In the genomic region with DNA sequence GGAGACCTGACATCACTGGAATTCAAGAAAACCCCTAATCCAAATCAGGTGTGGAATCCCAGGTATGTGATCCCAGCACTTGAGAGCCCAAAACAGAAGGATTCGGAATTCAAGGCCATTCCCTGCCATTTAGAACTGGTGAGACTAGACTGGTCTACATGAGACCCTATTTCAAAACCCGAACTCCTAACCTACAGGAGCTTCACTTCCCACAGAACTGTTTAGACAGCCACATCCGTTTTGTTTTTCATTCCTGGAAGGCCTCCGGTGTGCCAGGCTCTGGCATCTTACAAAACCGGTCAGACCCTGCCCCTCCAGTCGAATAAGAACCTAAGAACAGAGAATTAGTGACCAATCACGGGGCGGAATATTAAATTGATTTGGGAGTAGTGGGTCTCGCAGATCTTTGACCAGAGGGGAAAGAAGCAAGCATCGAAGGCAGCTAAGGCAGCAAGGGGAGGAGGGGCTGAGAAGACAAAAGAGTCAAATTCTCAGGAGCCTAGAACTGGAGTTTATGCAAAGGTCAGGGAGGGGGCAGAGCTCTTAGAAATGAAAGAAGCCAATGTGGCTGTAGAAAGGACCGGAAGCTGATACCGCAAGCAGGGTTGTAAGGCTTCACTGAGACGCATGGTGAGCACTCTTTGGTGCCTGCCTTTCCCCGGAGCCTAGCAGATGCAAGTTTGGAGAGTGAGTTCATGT, we compare ENCODE assay signal across 9 mouse cellular contexts. TPM values are rescaled to one million over a fixed set of nuclear protein-coding genes. Genes with fewer than 3 reads are reported as not detected.
DNase-seq lines count a peak whose midpoint lies in the region; ATAC-seq and TF ChIP-seq lines count a peak whose summit lies in the region.
"Had no signal": no experiment of that assay in that cellular context is flagged by ENCODE, and none has a peak within 500 bp of the region (broad histone marks: within the 10 kb centered on the region; RNA-seq: fewer than 3 reads in every experiment).

No protein-coding gene starts in this region.

- H3K4me1 ChIP-seq in hindbrain, embryonic 11.5 days (replicated peaks; ENCODE audit: control insufficient read depth, insufficient read depth, low read length), result no peaks in the 10 kb centered on the region; the same call in 1 of the 2 replicates
- peaks cover 14% of the 10 kb centered on the region for H3K4me1 ChIP-seq in hindbrain, embryonic 16.5 days (ENCODE audit: control insufficient read depth, insufficient read depth, low read depth, low read length)
- H3K4me1 ChIP-seq in E14TG2a.4 (replicated peaks; ENCODE audit: low read depth, low read length), result peaks cover 66% of the 10 kb centered on the region
- peaks cover 19% of the 10 kb centered on the region for H3K4me1 ChIP-seq in embryonic facial prominence, embryonic 14.5 days (ENCODE audit: control insufficient read depth, insufficient read depth, low read length)
- peaks cover 37% of the 10 kb centered on the region for H3K4me1 ChIP-seq in megakaryocyte, embryonic 14.5 days
- peaks cover 15% of the 10 kb centered on the region for H3K4me1 ChIP-seq in intestine, embryonic 16.5 days (ENCODE audit: control insufficient read depth, insufficient read depth, low read length)

- H3K9ac ChIP-seq in hindbrain, embryonic 11.5 days (ENCODE audit: low read depth, low read length), result no peak overlapping the region
- H3K9ac ChIP-seq in hindbrain, embryonic 16.5 days (ENCODE audit: low read depth, low read length), result no peak overlapping the region
- H3K9ac ChIP-seq in embryonic facial prominence, embryonic 14.5 days (ENCODE audit: low read depth, low read length), result no peak overlapping the region
- H3K9ac ChIP-seq in intestine, embryonic 16.5 days (ENCODE audit: low read depth, low read length), result no peak overlapping the region

- H3K36me3 ChIP-seq in hindbrain, embryonic 11.5 days (ENCODE audit: control insufficient read depth, insufficient read depth, low read length), result no peaks in the 10 kb centered on the region
- H3K36me3 ChIP-seq in hindbrain, embryonic 16.5 days (ENCODE audit: control insufficient read depth, insufficient read depth, low read length), result no peaks in the 10 kb centered on the region
- H3K36me3 ChIP-seq in E14TG2a.4 (ENCODE audit: insufficient read depth, low read length), result peaks cover 12% of the 10 kb centered on the region
- H3K36me3 ChIP-seq in embryonic facial prominence, embryonic 14.5 days (ENCODE audit: control insufficient read depth, insufficient read depth, low read length), result no peaks in the 10 kb centered on the region
- H3K36me3 ChIP-seq in megakaryocyte, embryonic 14.5 days (replicated peaks; ENCODE audit: low read length), result peaks cover under 1% of the 10 kb centered on the region
- no peaks in the 10 kb centered on the region for H3K36me3 ChIP-seq in intestine, embryonic 16.5 days (ENCODE audit: control insufficient read depth, insufficient read depth, low read length)

- DNase-seq in hindbrain, embryonic 11.5 days (ENCODE audit: low spot score), result peak; percentile 48
- DNase-seq in embryonic facial prominence, embryonic 14.5 days (ENCODE audit: low spot score), result peak; percentile 61
- DNase-seq in spleen, adult 18-20 months, result no peak
- DNase-seq in left cerebral cortex, adult 9 months (ENCODE audit: low spot score in 2 of 2), result no peak
- DNase-seq: gastrocnemius, postnatal 14 days had no signal

- ATAC-seq in hindbrain, embryonic 11.5 days (ENCODE audit: low FRiP score), result no peak
- ATAC-seq in hindbrain, embryonic 16.5 days, result no peak
- ATAC-seq in embryonic facial prominence, embryonic 14.5 days (ENCODE audit: low read depth), result no peak
- ATAC-seq in intestine, embryonic 16.5 days, result no peak

- H3K27me3 ChIP-seq in hindbrain, embryonic 11.5 days (ENCODE audit: control insufficient read depth, insufficient read depth, low read length), result no peaks in the 10 kb centered on the region
- H3K27me3 ChIP-seq in hindbrain, embryonic 16.5 days (replicated peaks; ENCODE audit: control insufficient read depth, insufficient read depth, low read length), result no peaks in the 10 kb centered on the region
- no peaks in the 10 kb centered on the region; the same call in 1 of the 2 replicates for H3K27me3 ChIP-seq in E14TG2a.4 (ENCODE audit: insufficient read depth, low read length)
- no peaks in the 10 kb centered on the region for H3K27me3 ChIP-seq in embryonic facial prominence, embryonic 14.5 days (replicated peaks; ENCODE audit: control insufficient read depth, insufficient read depth, low read length)
- H3K27me3 ChIP-seq in megakaryocyte, embryonic 14.5 days (replicated peaks), result no peaks in the 10 kb centered on the region
- no peaks in the 10 kb centered on the region for H3K27me3 ChIP-seq in intestine, embryonic 16.5 days (replicated peaks; ENCODE audit: control insufficient read depth, insufficient read depth, low read length)

- no peak overlapping the region for H3K27ac ChIP-seq in hindbrain, embryonic 11.5 days (ENCODE audit: low read depth, low read length)
- no peak overlapping the region for H3K27ac ChIP-seq in hindbrain, embryonic 16.5 days (ENCODE audit: low read depth, low read length)
- 0 out of 2 replicates have a peak overlapping the region, but pooled peaks have one; percentile 11 for H3K27ac ChIP-seq in embryonic facial prominence, embryonic 14.5 days (replicated peaks; ENCODE audit: low read depth, low read length)
- no peak overlapping the region for H3K27ac ChIP-seq in intestine, embryonic 16.5 days (ENCODE audit: low read length)

- H3K4me3 ChIP-seq in hindbrain, embryonic 11.5 days (ENCODE audit: low read depth, low read length), result no peak overlapping the region
- H3K4me3 ChIP-seq in hindbrain, embryonic 16.5 days (ENCODE audit: low read length), result no peak overlapping the region
- peak overlapping the region; percentile 5 for H3K4me3 ChIP-seq in E14TG2a.4 (replicated peaks; ENCODE audit: low read length)
- no peak overlapping the region for H3K4me3 ChIP-seq in embryonic facial prominence, embryonic 14.5 days (ENCODE audit: low read depth, low read length)
- peak overlapping the region; percentile 83 for H3K4me3 ChIP-seq in megakaryocyte, embryonic 14.5 days (replicated peaks)
- no peak overlapping the region for H3K4me3 ChIP-seq in intestine, embryonic 16.5 days (ENCODE audit: low read length)

- 16% methylated on average over 14 of the region's 14 CpGs for WGBS in hindbrain, embryonic 11.5 days
- 32% methylated on average over 14 of the region's 14 CpGs for WGBS in hindbrain, embryonic 16.5 days
- 12% methylated on average over 14 of the region's 14 CpGs for WGBS in embryonic facial prominence, embryonic 14.5 days
- WGBS in intestine, embryonic 16.5 days, result 33% methylated on average over 14 of the region's 14 CpGs

- TF ChIP-seq CTCF in E14TG2a.4 (conservative IDR thresholded peaks at IDR 0.05; ENCODE audit: low read length), result no peak

- no peaks in the 10 kb centered on the region for H3K9me3 ChIP-seq in hindbrain, embryonic 11.5 days (ENCODE audit: control insufficient read depth, low read length)
- H3K9me3 ChIP-seq in hindbrain, embryonic 16.5 days (ENCODE audit: control insufficient read depth, low read length), result no peaks in the 10 kb centered on the region
- H3K9me3 ChIP-seq in E14TG2a.4 (ENCODE audit: low read length), result no peaks in the 10 kb centered on the region
- no peaks in the 10 kb centered on the region for H3K9me3 ChIP-seq in embryonic facial prominence, embryonic 14.5 days (ENCODE audit: control insufficient read depth, low read length)
- no peaks in the 10 kb centered on the region for H3K9me3 ChIP-seq in megakaryocyte, embryonic 14.5 days
- H3K9me3 ChIP-seq in intestine, embryonic 16.5 days (ENCODE audit: control insufficient read depth, low read length), result no peaks in the 10 kb centered on the region

- no peak overlapping the region for H3K4me2 ChIP-seq in hindbrain, embryonic 11.5 days (replicated peaks; ENCODE audit: low read depth, low read length)
- H3K4me2 ChIP-seq in hindbrain, embryonic 16.5 days (ENCODE audit: low read length), result no peak overlapping the region
- H3K4me2 ChIP-seq in embryonic facial prominence, embryonic 14.5 days (ENCODE audit: low read depth, low read length), result peak overlapping the region; percentile 27
- H3K4me2 ChIP-seq in intestine, embryonic 16.5 days (ENCODE audit: low read depth, low read length), result no peak overlapping the region

RNA-seq across cellular contexts. Expression of gene Nudt4, which starts 1.4 kb away (rescaled TPM):
- 120 and 133 TPM in 2 replicates for polyA plus RNA-seq in hindbrain, embryonic 11.5 days (2014; fragmentation: Nextera tagmentation; extraction: Ambion mirVana)
- polyA plus RNA-seq in hindbrain, embryonic 16.5 days (2015; fragmentation: Nextera tagmentation; extraction: Ambion mirVana), result 60.7 and 67.8 TPM in 2 replicates
- 106 and 107 TPM in 2 replicates for polyA plus RNA-seq in embryonic facial prominence, embryonic 14.5 days (2014; fragmentation: Nextera tagmentation; extraction: Ambion mirVana)
- 15.9 and 18.1 TPM in 2 replicates for polyA plus RNA-seq in megakaryocyte, embryonic 14.5 days (2012; ENCODE audit: insufficient read depth, low replicate concordance)
- polyA plus RNA-seq in intestine, embryonic 16.5 days (2015; fragmentation: Nextera tagmentation; extraction: Ambion mirVana), result 34.2 and 58.2 TPM in 2 replicates

RNA-seq across cellular contexts. Expression of gene Ube2n, which starts 50.4 kb away (rescaled TPM):
- polyA plus RNA-seq in hindbrain, embryonic 11.5 days (2014; fragmentation: Nextera tagmentation; extraction: Ambion mirVana), result 471 and 495 TPM in 2 replicates
- 387 and 395 TPM in 2 replicates for polyA plus RNA-seq in hindbrain, embryonic 16.5 days (2015; fragmentation: Nextera tagmentation; extraction: Ambion mirVana)
- 282 and 286 TPM in 2 replicates for polyA plus RNA-seq in embryonic facial prominence, embryonic 14.5 days (2014; fragmentation: Nextera tagmentation; extraction: Ambion mirVana)
- polyA plus RNA-seq in megakaryocyte, embryonic 14.5 days (2012; ENCODE audit: insufficient read depth, low replicate concordance), result 8.5 and 45.8 TPM in 2 replicates
- 251 and 288 TPM in 2 replicates for polyA plus RNA-seq in intestine, embryonic 16.5 days (2015; fragmentation: Nextera tagmentation; extraction: Ambion mirVana)

Comparison
In these comparisons a context has a peak if more than half of its experiments do, and no peak if none do; other contexts are left out.
1. DNase-seq: peak in hindbrain, embryonic 11.5 days (single experiment) and embryonic facial prominence, embryonic 14.5 days (single experiment); none in spleen, adult 18-20 months (0 of 2) and left cerebral cortex, adult 9 months (0 of 2).
2. H3K4me3 ChIP-seq: peak in E14TG2a.4 (single experiment) and megakaryocyte, embryonic 14.5 days (single experiment); none in hindbrain, embryonic 11.5 days (single experiment), hindbrain, embryonic 16.5 days (single experiment), embryonic facial prominence, embryonic 14.5 days (single experiment) and intestine, embryonic 16.5 days (single experiment).